Mouse (Mus musculus) right cerebral cortex, postnatal 14 days (tissue): Measurements from ENCODE around the gene Ccdc148.

ENCODE experiments used
- DNase-seq: peaks from one replicate; pipeline ENCODE4 v3.0.0; 2022

Gene Ccdc148

GRCm38 (mm10) chr2:59043313-59044032, 117.0 kb downstream of the Ccdc148 start:
- DNase-seq: no peak

GRCm38 (mm10) chr2:59042616-59043015, 117.9 kb downstream of the Ccdc148 start:
- DNase-seq: no peak

- no peak for DNase-seq
Observed at GRCm38 (mm10) chr2:59036433-59036832, 124.0 kb downstream of the Ccdc148 start.

GRCm38 (mm10) chr2:59035206-59035605, 125.3 kb downstream of the Ccdc148 start:
- DNase-seq: no peak

- DNase-seq: no peak
Observed at GRCm38 (mm10) chr2:59034281-59034680, 126.2 kb downstream of the Ccdc148 start.

- no peak for DNase-seq
Observed at GRCm38 (mm10) chr2:59024558-59024957, 135.9 kb downstream of the Ccdc148 start.

- no peak for DNase-seq
Observed at GRCm38 (mm10) chr2:59007356-59007755, 153.1 kb downstream of the Ccdc148 start.

- DNase-seq: no peak
Observed at GRCm38 (mm10) chr2:59006567-59007340, 153.7 kb downstream of the Ccdc148 start.

GRCm38 (mm10) chr2:58997151-58997550, 163.3 kb downstream of the Ccdc148 start:
- DNase-seq: no peak

GRCm38 (mm10) chr2:58992431-58993191, 167.9 kb downstream of the Ccdc148 start:
- DNase-seq: no peak

GRCm38 (mm10) chr2:58978095-58978494, 182.4 kb downstream of the Ccdc148 start:
- no peak for DNase-seq

- no peak for DNase-seq
Observed at GRCm38 (mm10) chr2:58971507-58972275, 188.8 kb downstream of the Ccdc148 start.

- no peak for DNase-seq
Observed at GRCm38 (mm10) chr2:58956770-58957300, 203.6 kb downstream of the Ccdc148 start.

GRCm38 (mm10) chr2:58956351-58956750, 204.1 kb downstream of the Ccdc148 start:
- no peak for DNase-seq

GRCm38 (mm10) chr2:58952101-58952500, 208.4 kb downstream of the Ccdc148 start:
- DNase-seq: no peak

GRCm38 (mm10) chr2:58948796-58949195, 211.7 kb downstream of the Ccdc148 start:
- no peak for DNase-seq

- no peak for DNase-seq
Observed at GRCm38 (mm10) chr2:58941361-58941760, 219.1 kb downstream of the Ccdc148 start.

GRCm38 (mm10) chr2:58925551-58925950, 234.9 kb downstream of the Ccdc148 start:
- DNase-seq: no peak

- no peak for DNase-seq
Observed at GRCm38 (mm10) chr2:58918351-58918750, 242.1 kb downstream of the Ccdc148 start.

- DNase-seq: no peak
Observed at GRCm38 (mm10) chr2:58912339-58912738, 248.1 kb downstream of the Ccdc148 start.

- no peak for DNase-seq
Observed at GRCm38 (mm10) chr2:58906814-58907516, 253.5 kb downstream of the Ccdc148 start.

GRCm38 (mm10) chr2:58905057-58905456, 255.4 kb downstream of the Ccdc148 start:
- DNase-seq: no peak
